Comparison of ENCODE assay signal across 9 mouse cellular contexts in genomic region chr16:32509066-32509942, GRCm38 (mm10). TPM values are rescaled to one million over a fixed set of nuclear protein-coding genes. Genes with fewer than 3 reads are reported as not detected.
DNase-seq lines count a peak whose midpoint lies in the region; ATAC-seq and TF ChIP-seq lines count a peak whose summit lies in the region.
"Had no signal": no experiment of that assay in that cellular context is flagged by ENCODE, and none has a peak within 500 bp of the region (broad histone marks: within the 10 kb centered on the region; RNA-seq: fewer than 3 reads in every experiment).

No protein-coding gene starts in this region.

- ATAC-seq in hindbrain, embryonic 11.5 days (ENCODE audit: low FRiP score), result peak; percentile 62; the same call in 1 of the 2 replicates
- ATAC-seq in midbrain, embryonic 11.5 days (ENCODE audit: low FRiP score), result peak; percentile 56
- no peak for ATAC-seq in CD4-positive, CD25-positive, alpha-beta regulatory T cell, adult 4 months

- WGBS in thymus, adult 2 months, result 70% methylated on average over 9 of the region's 9 CpGs
- WGBS in hindbrain, embryonic 11.5 days, result 53% methylated on average over 9 of the region's 9 CpGs
- WGBS in midbrain, embryonic 11.5 days, result 55% methylated on average over 9 of the region's 9 CpGs

- 0 out of 2 replicates have a peak, but pooled peaks have one; percentile 7 for TF ChIP-seq CTCF in thymus, adult 2 months (IDR thresholded peaks at IDR 0.05; ENCODE audit: borderline replicate concordance, control insufficient read depth, extremely low read depth, insufficient read depth, low read length, poor library complexity)

- no peak overlapping the region for H3K4me2 ChIP-seq in hindbrain, embryonic 11.5 days (replicated peaks; ENCODE audit: low read depth, low read length)
- no peak overlapping the region for H3K4me2 ChIP-seq in midbrain, embryonic 11.5 days

- no peak overlapping the region for H3K4me3 ChIP-seq in thymus, adult 2 months (ENCODE audit: control insufficient read depth, insufficient read depth, low read length)
- peak overlapping the region; percentile 67 for H3K4me3 ChIP-seq in erythroblast, embryonic 14.5 days (replicated peaks)
- no peak overlapping the region for H3K4me3 ChIP-seq in hindbrain, embryonic 11.5 days (ENCODE audit: low read depth, low read length)
- no peak overlapping the region for H3K4me3 ChIP-seq in midbrain, embryonic 11.5 days (ENCODE audit: low read depth, low read length)

- DNase-seq in thymus, adult 2 months, result no peak
- DNase-seq in thymus, adult 18-20 months, result no peak
- DNase-seq in hindbrain, embryonic 11.5 days (ENCODE audit: low spot score), result no peak
- peak; percentile 75 for DNase-seq in midbrain, embryonic 11.5 days (ENCODE audit: low spot score, missing footprints)
- no peak for DNase-seq in frontal cortex, postnatal 10 days (ENCODE audit: low spot score in 2 of 2)
- no peak for DNase-seq in frontal cortex, postnatal 14 days (ENCODE audit: low spot score in 2 of 2)

- H3K9ac ChIP-seq in hindbrain, embryonic 11.5 days (ENCODE audit: low read depth, low read length), result no peak overlapping the region
- no peak overlapping the region for H3K9ac ChIP-seq in midbrain, embryonic 11.5 days (ENCODE audit: low read length)

- no peak overlapping the region for H3K27ac ChIP-seq in thymus, adult 2 months (ENCODE audit: control insufficient read depth, insufficient read depth, low read length)
- no peak overlapping the region for H3K27ac ChIP-seq in hindbrain, embryonic 11.5 days (ENCODE audit: low read depth, low read length)
- peak overlapping the region; percentile 17; the same call in 1 of the 2 replicates for H3K27ac ChIP-seq in midbrain, embryonic 11.5 days (ENCODE audit: low read depth, low read length)

- TF ChIP-seq POLR2A in thymus, adult 2 months (IDR thresholded peaks at IDR 0.05; ENCODE audit: control insufficient read depth, extremely low read depth, insufficient read depth, low read length, poor library complexity), result no peak

- H3K36me3 ChIP-seq in thymus, adult 2 months (ENCODE audit: control insufficient read depth, insufficient read depth, low read length), result no peaks in the 10 kb centered on the region
- peaks cover 51% of the 10 kb centered on the region for H3K36me3 ChIP-seq in erythroblast, embryonic 14.5 days (ENCODE audit: control insufficient read depth)
- H3K36me3 ChIP-seq in hindbrain, embryonic 11.5 days (ENCODE audit: control insufficient read depth, insufficient read depth, low read length), result no peaks in the 10 kb centered on the region
- no peaks in the 10 kb centered on the region for H3K36me3 ChIP-seq in midbrain, embryonic 11.5 days (ENCODE audit: control insufficient read depth, insufficient read depth, low read length)

- no peaks in the 10 kb centered on the region for H3K27me3 ChIP-seq in thymus, adult 2 months (ENCODE audit: control insufficient read depth, insufficient read depth, low read length)
- no peaks in the 10 kb centered on the region for H3K27me3 ChIP-seq in erythroblast, embryonic 14.5 days (ENCODE audit: control insufficient read depth)
- no peaks in the 10 kb centered on the region for H3K27me3 ChIP-seq in hindbrain, embryonic 11.5 days (ENCODE audit: control insufficient read depth, insufficient read depth, low read length)
- no peaks in the 10 kb centered on the region for H3K27me3 ChIP-seq in midbrain, embryonic 11.5 days (ENCODE audit: control insufficient read depth, insufficient read depth, low read length)

- peaks cover 11% of the 10 kb centered on the region for H3K4me1 ChIP-seq in thymus, adult 2 months (replicated peaks; ENCODE audit: control insufficient read depth, insufficient read depth, low read length)
- peaks cover 94% of the 10 kb centered on the region for H3K4me1 ChIP-seq in erythroblast, embryonic 14.5 days (ENCODE audit: control insufficient read depth)
- no peaks in the 10 kb centered on the region for H3K4me1 ChIP-seq in hindbrain, embryonic 11.5 days (replicated peaks; ENCODE audit: control insufficient read depth, insufficient read depth, low read length)
- no peaks in the 10 kb centered on the region for H3K4me1 ChIP-seq in midbrain, embryonic 11.5 days (ENCODE audit: control insufficient read depth, insufficient read depth, low read length)

- no peaks in the 10 kb centered on the region; the same call in 1 of the 2 replicates for H3K9me3 ChIP-seq in erythroblast, embryonic 14.5 days (ENCODE audit: control insufficient read depth, low read length)
- H3K9me3 ChIP-seq in hindbrain, embryonic 11.5 days (ENCODE audit: control insufficient read depth, low read length), result no peaks in the 10 kb centered on the region
- no peaks in the 10 kb centered on the region for H3K9me3 ChIP-seq in midbrain, embryonic 11.5 days (ENCODE audit: control insufficient read depth, low read length)

RNA-seq across cellular contexts. Expression of gene Zdhhc19, which starts 13.2 kb away (rescaled TPM):
- not detected in 2 replicates for polyA plus RNA-seq in thymus, adult 2 months (2012; rRNA removed)
- polyA plus RNA-seq in erythroblast, embryonic 14.5 days (2012), result not detected in 2 replicates
- polyA plus RNA-seq in hindbrain, embryonic 11.5 days (2014; fragmentation: Nextera tagmentation; extraction: Ambion mirVana), result not detected in 2 replicates
- polyA plus RNA-seq in midbrain, embryonic 11.5 days (2014; fragmentation: Nextera tagmentation; extraction: Ambion mirVana), result not detected in 2 replicates
- polyA plus RNA-seq in CD4-positive, CD25-positive, alpha-beta regulatory T cell, adult 4 months (2017; shearing (Covaris generic)), result not detected
- polyA plus RNA-seq: cortical plate, adult 2 months had no signal

RNA-seq across cellular contexts. Expression of gene Slc51a, which starts 21.6 kb away (rescaled TPM):
- polyA plus RNA-seq in thymus, adult 2 months (2012; rRNA removed), result 1.3 and 1.5 TPM in 2 replicates
- not detected in 2 replicates for polyA plus RNA-seq in erythroblast, embryonic 14.5 days (2012)
- 0.25 and 0.29 TPM in 2 replicates for polyA plus RNA-seq in hindbrain, embryonic 11.5 days (2014; fragmentation: Nextera tagmentation; extraction: Ambion mirVana)
- polyA plus RNA-seq in midbrain, embryonic 11.5 days (2014; fragmentation: Nextera tagmentation; extraction: Ambion mirVana), result 0.26 and 0.36 TPM in 2 replicates
- not detected for polyA plus RNA-seq in CD4-positive, CD25-positive, alpha-beta regulatory T cell, adult 4 months (2017; shearing (Covaris generic))
